Mouse (Mus musculus) urinary bladder, postnatal 4 days (tissue): ENCODE data around the gene Bsn.

Experiments
- DNase-seq, 2 experiments: peaks; one replicate each; pipeline ENCODE4 v3.0.0; 2021 to 2022; ENCODE audit warnings: low spot score in 2 of 2

Bsn gene

DNA sequence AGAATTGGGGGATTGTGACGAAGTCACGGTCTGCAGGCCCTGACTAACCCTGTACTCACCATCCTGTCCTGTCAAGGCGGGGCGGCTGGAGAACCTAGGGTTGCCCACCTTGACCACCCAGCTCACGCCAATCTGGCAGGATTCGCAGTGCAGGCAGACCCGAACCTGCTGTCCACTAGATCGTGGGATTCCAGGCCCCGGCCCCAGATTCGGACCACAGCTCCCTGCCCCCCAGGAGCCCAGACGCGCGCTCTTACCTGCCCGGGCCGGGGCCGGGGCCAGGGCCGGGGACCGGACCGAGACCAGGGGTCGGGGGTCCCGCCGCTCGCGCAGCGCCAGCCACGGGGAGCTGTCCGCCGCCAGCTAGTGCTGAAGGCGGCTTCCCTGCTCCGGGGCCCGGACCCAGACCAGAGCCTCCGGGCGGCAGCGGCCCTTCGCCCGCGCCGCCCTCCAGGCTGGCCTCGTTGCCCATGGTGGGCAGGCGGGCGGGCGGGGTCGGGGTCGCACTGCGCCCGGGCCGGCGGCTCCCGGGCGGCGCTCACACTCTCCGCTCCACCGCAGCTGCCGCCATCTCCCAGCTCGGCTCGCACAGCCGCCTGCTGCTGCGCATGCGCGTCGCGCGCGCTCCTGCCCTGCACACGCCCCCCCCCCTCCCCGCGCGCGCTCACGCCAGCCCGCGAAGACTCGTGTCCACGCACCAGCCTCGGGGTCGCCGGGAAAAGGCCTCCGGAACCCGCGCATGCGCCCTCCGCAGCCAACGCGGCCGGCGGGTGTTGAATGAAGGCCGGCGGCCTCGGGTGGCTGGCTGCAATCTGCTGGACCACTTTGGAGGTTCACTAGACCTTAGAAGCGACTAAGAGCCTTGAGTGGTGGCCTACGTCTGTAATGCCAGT is at the start of gene Bsn:
Gene Bsn (minus strand): TSS at position 598 of the 893 bp plus-strand sequence.
- peak; percentile 52 to 68 for DNase-seq

DNA sequence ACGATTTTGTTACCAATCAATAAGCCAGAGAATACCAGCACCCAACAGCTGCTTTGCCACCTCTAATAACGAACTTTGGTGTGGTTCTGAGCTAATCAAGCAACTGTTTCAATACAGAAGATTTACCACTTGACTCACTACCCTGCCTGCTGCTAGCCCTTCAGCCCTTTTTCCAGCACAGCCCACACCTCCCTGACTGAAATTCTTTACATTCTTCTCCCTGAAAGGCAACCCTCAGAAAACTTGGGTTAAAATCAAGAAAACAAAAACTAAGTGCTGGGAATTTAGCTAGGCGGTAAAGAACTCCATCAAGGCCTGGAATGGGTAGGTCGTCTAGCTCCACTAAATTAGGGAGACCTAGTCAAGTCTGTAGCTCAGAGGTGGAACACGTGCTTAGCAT is 49.8 kb upstream of the Bsn start:
- DNase-seq: no peak

DNA sequence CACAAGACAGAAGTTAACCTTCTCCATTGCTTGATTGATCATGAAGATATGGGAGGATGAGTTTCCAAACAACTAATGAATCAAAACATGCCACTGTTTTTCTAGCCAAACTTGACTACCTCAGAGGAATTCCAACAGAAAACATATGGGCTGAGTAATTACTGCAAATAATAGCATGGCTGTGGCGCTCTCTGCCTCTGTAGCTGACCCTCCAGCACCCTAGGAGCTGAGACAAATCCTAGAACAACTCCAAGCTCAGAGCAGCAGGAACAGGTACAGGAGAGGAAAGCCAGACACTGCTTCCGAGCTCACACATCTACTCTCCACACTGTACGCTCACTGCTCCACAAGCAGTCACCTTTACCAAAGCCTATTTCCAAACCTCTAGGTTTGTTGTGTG is 48.6 kb upstream of the Bsn start:
- DNase-seq: no peak

DNA sequence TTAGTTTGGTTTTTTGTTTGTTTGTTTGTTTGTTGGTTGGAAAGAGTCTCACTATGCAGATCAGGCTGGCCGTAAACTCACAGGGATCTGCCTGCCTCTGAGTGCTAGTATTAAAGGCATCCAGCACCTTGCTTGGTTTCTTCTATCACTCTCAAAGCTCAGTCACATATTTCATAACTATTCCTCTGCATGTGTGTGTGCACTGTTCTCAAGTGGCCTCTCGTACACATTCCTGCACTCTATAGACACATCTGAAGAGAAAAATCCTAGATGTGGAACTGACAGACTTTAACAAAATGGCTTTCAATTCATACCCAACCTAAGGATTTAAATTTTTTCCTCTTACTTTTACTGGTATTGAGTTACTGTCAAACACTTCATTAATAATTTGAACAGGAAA is 48.2 kb upstream of the Bsn start:
- DNase-seq: no peak

DNA sequence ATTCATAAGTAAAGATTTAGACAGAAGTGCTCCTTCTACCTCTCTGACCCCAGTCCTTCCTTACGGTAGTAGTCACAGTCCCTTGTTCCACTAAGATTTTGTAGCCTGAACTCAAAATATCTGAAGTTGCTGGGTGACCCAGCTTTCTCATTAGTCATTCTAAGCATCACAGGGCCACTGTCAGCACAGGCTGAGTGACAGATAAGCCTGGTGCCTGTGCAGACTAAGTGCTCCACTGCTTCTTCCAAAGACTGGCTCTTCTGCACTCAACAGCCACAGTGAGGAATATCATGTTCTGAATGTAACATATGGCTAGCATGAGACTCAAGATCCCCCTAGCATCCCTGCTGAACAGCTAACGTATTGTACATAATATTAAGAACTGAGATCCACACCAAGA is 44.5 kb upstream of the Bsn start:
- no peak for DNase-seq

DNA sequence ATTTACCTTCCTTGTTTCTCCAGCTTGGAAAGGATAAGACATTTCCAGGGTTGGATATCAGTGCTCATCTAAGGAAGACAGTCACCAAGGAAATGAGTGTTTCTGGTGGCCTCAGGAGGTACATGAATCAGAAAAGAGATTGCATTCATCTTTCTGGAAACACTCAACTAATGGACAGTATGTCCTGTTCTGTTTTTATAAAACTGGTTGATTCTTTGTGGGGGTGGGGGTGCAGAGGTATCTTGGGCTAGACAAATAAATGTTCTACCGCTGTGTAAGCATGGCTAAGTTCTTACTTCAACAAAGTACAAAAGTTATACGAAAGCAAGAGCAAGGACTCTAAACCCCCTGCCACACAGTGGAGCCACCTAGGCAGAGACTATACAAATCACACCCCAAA is 42.7 kb upstream of the Bsn start:
- no peak for DNase-seq

DNA sequence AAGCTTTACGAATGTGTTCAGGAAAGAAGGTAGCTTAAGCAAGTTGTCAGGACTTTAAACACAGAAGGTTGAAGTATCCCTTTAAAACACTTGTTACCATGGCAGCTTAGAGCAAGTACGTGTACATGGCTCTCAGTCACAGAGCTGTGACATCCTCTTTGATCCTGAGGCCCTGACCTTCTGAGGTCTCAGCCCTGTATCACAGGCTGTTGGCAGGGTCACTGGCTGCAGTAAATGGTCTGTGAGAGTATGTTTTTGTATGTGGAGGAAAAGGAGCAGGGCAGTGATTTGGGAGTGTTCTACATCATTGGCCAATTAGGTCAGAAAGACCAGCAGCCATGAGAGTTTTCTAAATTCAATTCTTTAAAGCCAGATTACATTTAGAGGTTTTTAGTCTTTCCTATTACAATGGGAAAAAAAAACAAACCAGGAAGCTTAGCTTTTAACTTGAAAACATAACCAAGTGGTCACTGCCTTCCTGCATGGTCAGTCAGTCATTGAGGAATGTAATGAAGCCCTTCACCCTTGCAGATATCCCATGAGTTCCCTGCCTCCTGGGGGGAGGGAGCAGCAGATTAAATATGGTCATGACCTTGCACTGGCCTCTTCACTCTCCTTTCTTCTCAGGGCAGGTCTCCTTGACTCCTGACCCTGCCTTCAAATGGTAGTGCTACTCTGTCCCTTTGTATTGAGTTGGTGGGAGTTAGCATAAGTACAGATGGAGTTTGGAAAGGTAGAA is 37.9 kb upstream of the Bsn start:
- no peak for DNase-seq

DNA sequence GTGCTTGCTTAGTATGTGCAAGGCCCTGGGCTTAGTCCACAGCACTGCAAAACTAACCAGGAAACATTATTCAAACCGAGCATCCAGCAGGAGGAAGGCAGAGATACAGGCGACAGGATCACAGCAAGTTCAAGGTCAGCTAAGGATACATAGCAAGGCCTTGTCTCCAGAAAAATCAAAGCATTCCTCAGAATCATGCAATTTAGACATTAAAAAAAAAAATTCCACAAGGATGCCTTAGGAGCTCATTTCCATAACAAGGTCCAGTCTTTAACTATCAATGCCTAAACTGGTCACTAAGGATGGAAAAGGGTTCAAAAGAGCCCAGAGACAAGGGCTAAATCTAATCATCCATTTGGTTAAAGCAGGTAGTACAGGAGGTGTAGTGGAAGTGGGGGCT is 35.0 kb upstream of the Bsn start:
- no peak for DNase-seq

DNA sequence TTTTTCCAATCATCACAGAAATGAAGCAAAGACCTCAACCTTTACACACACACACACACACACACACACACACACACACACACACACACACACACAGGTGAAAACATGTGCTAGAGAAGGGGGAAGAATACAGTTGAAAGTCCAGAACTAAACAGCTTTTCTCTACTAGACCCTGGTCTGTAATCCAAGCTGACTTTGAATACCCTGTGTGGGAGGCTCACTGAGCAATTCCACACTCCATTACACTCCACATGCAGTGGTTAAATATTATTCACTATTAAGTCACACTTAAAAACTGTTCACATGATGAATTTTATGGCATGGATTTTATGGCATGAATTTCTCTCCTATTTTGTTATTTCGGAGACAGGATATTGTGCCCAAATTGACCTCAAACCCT is 33.4 kb upstream of the Bsn start:
- DNase-seq: no peak

DNA sequence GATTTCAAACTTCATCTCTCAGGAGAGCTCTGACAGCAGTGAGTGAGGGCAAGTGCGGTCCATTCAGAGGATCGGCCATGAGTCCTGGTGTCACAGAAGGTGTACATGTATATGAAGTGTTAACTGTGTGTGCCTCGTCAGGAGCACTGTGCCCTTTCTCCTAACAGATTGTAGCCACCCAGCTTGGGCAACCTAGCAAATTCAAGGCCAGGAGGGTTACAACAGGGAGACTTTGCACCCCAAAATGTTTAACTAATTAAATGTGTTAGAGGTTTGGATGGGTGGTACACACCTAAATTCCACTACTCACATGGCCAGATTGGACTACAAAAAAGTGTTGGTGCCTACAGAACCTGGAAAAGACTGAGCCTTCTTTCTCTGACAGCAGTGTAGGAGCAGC is 31.4 kb upstream of the Bsn start:
- no peak for DNase-seq

DNA sequence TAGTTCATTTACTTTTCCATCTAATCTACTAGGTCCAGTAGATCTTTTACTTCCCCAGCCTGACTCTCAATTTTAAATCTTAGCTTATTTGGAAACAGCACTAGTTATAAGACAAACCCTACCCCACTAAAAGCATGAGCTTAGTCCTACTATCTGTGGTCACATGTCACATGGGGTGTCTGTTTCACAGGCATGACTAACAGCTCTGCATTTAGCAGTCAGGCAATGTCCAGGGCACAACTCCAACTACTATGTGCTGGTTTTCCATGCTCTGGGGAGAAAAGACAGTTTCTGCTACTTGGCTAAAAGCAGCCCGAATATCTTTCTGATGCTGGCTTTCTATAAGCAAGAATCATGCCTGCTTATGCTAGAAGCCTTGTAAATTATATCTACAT is 30.2 kb upstream of the Bsn start:
- no peak for DNase-seq

DNA sequence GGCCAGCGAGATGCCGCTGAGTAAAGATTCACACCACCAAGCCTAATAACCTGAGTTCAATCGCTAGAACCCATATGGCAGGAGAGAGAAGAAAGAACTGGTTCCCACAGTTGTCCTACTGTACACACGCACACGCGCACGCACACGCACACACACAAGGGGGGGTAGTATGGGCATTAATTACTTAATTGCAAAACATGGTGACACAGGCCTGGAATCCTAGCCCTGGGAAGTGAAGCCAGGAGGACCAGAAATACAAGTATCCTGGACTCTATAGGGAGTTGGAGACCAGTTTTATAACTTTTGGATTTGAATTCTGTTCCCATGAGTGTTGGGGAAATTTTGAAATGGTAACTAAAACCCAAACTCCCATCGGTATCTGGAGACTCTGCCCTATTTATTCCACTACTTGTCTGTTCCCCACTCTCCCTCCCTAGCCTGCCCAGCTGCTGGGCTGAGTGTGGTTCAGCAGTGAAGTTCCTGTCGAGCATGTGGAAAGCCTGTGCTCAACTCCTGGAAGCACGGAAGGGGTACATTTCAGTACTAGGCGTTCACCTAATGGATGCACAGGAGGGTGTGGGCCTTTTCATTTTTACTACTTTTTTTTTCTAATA is 29.7 kb upstream of the Bsn start:
- no peak for DNase-seq

DNA sequence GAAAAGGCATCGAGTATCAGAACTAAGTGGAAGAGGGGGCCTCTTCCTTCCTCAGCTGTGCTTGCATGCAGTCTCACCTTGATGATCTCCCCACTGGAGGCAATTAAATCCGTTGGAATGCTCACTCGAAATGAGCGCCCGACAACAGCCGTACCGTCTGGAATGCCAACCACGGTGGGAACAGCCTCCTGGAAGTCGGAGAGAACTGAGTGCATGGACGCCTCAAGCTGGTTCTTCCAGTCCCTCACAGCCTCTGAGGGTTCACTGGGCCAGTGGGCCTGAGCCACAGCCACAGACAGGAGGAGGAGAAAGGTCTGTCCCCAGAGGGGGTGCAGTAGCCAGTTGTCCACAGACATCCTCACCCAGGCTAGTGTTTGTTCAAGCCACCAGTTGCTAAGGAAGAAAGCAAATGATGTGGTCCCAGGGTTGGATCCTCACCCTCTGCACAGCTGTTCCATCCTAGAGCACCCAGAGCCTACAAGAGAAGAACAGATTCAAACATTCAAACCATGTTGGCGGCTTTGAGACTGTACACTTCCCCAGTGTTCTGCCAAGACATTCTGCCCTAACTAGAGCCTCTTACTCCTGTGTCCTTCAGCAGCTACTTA is 27.9 kb upstream of the Bsn start:
- DNase-seq: no peak

DNA sequence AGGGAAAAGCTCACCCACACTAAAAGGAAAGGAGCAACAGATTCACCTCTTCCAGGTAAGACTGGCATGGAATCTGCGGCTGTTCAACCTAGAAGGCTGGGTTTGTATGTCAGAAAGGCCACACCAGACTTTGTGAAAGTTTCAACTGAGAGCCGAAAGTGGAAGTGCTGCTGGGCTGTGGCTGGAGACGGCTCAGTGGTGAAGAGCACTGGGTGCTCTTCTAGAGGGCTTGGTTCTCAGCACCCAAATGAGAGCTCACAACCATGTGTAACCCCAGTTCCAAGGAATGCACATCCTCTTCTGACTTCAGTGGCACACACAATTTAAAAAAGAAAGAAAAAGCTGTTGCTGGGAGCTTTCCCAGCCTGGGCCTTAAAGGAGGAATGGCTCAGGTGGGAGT is 27.2 kb upstream of the Bsn start:
- no peak for DNase-seq

DNA sequence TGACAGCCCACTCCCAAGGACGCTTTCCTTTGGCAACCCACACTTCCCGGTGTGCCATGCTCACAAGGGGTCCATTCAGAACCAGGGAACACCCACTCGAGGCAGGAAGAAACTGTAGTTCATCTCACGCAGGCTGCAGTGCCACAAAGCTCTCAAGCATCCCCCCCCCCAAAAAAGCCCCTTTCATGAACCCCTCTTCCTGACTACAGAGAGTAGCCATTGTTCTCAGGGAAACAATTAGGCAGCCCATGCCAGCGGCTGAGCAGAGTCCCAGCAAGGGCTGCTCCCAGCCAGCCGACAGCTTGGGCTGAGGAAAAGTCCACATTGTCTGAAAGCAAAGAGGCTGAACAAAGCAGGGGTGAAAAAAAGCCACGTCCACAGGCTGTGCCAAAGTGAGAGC is 22.9 kb upstream of the Bsn start:
- DNase-seq: no peak

DNA sequence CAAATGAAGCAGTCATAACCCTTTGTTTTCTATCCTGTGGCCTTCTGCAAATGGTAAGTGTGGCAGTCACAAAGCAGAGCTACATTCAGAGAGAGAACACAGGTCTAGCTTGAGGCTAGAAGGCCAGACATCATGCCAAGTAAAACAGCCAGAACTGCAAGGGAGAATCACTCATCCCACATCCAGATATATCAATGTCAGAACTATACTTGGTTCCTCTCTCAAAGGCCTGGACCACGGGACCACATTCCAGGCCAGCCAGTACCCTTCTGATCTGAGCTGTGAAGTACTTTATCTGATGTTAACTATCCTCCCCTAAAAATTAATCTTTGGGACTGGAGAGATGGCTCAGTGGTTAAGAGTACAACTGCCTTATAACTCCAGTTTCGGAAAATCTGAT is 22.2 kb upstream of the Bsn start:
- DNase-seq: no peak

DNA sequence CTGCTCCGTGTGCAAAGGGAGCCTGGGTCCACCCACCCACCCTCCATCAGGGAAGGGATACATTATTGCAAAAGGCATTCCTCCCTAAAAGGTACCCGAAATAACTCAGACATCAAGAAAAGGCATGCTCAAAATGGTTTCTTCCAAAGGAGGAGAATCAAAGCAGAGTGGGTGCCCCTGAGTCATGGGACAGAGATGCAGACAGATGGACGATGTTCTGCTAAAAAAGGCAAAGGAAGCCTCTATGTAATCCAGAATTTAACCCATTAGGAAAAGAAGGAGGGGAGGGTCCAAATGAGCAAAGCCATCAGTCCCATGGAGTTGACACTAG is 15.4 kb upstream of the Bsn start:
- DNase-seq: no peak

DNA sequence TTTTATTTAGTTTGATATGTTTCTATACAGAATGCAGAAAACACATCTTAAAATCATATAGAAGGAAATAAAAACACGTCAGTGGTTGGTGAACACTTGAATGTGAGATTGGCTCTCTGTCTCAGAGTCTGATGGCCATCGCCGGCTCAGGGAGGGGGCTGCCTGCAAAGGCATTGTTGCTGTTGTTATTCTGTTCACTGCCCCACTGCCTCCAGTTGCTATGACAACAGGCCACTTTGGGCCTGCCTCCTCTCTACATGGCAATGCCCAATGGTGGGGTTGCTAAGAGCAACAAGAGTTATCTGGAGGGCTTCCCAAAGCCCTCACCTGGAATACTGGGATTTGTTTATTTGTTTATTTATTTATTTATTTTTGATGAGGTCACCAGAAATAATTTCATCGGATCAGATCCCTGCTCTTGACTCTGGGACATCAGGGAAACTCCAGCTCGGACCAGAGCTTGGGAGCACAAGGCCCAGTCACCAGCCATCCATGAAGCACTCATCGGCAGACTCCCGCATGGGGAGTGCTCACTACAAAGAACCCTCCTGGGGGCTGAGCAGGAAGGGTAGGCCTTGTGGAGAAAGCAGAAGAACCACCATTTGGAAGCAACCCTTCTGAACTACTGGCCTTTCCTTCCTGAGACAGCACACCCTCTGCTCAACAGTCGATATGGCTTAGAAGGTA is 14.8 kb upstream of the Bsn start:
- no peak for DNase-seq

DNA sequence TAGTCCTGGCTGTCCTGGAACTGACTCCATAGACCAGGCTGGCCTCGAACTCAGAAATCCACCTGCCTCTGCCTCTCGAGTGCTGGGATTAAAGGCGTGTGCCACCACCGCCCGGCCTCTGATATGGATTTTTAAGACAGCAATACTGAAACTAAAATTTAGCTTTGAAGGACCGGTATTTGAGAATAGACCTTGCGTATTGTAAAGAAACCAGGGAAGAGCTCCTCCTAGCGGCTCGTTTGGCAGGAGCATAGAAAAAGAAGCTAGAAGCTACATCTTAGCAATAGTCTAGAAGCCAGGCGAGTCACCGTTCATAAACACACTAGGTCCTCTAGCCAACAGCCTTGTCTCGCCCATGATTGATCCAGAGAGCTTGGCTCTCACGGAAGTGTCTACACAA is 12.8 kb upstream of the Bsn start:
- DNase-seq: peak; percentile 34 to 72

DNA sequence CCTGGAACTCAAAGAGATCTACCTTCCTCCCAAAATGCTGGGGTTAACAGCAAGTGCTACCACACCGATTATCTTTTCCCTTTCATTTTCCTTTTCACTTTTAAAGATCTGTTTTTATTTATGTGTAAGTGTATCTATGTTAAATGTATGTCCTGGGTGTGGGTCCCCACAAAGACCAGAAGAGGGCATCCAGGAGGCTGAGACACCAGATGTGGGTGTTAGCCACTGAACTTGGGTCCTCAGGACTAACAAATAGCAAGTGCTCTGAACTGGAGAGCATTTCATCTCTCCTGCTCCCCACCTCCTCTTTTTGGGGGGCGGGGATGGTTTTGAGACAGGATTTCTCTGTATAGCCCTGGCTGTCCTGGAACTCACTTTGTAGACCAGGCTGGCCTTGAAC is 12.0 kb upstream of the Bsn start:
- no peak for DNase-seq

DNA sequence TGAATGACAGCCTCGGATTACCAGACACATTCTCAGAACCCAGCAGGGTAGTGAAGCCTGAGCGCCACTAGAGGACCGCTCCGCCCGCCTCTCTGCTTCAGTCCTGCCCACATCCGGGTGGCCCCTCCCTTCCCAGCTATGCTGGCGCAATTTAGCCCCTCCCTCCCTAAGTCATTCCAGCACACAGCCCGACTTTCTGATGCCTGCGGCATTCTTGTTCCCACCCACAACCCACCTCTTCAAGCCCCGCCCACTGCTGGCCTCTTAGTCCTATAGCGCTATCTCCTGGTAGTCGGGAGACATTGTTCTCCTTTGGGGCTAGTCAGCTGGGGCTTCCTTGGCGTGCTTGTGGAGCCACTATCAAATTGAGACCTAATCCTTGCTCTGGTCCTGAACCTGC is 11.0 kb upstream of the Bsn start:
- DNase-seq: peak; percentile 92

DNA sequence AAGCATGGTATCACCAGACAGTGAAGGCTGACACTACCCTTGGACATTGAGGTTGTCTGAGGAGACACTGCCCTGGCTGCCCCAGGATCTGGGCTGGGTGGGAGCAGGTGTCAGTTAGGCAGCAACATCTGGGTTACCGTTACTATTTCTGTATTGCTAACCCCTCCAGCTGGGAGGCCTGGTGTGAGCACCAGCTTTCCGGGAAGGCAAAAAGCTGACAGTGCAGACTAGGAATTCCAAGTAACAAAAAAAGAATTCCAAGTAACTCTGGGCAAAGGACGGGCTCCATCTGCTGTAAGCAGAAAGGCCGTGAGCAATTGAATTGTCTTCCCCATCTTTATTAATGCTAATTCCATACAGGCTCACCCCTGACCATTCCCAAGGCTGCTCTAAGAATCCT is 8.4 kb upstream of the Bsn start:
- no peak for DNase-seq
